Mouse (Mus musculus): ENCODE measurements around the gene Ccdc22. TPM values are rescaled to one million over a fixed set of nuclear protein-coding genes. Genes with fewer than 3 reads are reported as not detected.

Gene Ccdc22
- polyA plus RNA-seq (2014; fragmentation: Illumina TruSeq; extraction: RNeasy Lipid Tissue Mini Kit (QIAGEN cat#74804)): 1.4 TPM

DNA sequence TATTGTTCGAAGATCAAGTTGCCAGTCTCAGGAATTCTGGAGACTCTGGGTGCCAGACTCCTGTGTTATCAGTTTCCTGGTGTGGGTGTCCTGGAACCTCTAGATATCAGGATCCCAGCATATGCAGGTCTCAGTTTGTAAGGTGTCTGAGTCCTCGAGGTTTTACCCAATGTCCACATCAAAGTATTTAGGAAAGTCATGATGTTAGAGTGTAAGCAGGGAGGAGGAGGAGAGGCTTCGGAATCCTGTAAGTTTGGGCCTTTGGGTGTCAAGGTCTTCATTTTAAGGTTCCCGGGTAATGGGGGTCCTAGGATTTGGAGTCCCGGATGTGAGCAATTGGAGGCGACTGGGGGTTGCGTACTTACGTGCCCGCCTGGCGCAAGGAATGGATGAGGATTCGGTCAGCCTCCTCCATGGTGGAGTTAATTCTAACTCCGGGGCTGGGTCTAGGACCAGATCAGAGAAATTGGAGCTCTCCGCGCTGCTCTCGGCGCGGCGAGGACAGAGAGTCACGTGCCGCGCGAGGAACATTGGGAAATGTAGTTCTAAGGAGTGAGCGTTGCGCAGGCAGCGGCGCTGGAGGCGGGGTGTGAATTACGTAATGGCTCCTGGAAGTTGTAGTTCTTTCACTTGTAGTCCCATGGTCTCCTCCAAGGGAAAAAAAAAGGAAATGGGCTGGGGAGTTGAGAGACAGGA is at the start of gene Ccdc22:
Gene Ccdc22, minus strand, starts transcription at position 639 of the 696 bp plus-strand sequence.

DNA sequence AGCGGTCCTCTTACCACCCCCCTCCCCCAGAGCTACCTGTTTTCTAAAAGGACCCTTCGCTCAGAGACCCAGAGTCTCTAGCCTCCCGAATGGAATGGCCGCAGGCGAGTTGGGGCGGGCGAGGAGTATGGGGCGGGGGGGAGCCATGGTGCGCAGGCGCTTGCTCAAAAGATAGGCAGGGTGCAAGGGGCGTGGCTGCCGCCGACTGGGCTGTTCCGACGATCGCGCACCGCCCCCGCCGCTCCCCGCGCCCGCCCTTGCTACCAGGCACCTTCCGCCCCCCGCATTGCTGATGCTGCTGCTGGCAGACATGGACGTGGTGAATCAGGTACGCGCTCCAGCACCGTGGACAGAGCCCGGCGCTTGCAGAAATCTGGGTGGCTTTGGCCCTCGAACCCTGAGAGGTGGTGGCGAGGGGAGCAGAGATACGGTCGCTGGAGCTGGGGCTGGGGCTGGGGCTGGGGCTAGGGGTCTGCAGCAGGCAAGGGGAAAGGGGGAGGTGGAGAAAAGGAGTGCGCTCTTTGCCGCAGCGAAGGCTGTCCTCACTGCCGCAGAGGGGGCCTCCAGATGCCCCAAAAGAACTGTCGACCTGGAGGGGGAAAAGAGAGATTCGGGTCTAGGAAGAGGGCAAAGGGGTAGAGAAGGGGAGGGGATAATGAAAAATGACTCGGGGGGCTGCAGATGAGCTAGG is 33.2 kb upstream of the Ccdc22 start, which contains the start of gene Syp:
Gene Syp, plus strand, starts transcription at position 71 of the 691 bp plus-strand sequence.

DNA sequence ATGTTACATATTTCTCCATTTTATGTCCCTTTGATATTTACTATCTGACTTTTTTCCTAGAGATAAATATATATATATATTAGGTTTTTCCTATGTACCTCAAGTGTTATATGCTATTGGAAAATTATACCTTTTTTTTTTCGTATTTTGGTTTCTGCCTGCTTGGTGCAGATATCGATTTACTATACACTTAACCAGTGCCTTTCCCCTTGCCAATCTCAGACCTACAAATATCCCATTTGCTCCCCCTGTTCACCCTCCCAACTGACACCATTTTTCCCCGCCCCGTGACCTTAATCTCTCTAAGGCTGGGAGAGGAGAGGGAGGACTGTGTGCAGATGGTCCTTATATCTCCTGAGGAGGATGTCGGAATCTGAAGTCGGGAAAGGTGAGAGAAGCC is 1.5 kb upstream of the Ccdc22 start, which contains the start of gene Cacna1f:
Gene Cacna1f, plus strand, starts transcription at position 301 of the 400 bp plus-strand sequence.

DNA sequence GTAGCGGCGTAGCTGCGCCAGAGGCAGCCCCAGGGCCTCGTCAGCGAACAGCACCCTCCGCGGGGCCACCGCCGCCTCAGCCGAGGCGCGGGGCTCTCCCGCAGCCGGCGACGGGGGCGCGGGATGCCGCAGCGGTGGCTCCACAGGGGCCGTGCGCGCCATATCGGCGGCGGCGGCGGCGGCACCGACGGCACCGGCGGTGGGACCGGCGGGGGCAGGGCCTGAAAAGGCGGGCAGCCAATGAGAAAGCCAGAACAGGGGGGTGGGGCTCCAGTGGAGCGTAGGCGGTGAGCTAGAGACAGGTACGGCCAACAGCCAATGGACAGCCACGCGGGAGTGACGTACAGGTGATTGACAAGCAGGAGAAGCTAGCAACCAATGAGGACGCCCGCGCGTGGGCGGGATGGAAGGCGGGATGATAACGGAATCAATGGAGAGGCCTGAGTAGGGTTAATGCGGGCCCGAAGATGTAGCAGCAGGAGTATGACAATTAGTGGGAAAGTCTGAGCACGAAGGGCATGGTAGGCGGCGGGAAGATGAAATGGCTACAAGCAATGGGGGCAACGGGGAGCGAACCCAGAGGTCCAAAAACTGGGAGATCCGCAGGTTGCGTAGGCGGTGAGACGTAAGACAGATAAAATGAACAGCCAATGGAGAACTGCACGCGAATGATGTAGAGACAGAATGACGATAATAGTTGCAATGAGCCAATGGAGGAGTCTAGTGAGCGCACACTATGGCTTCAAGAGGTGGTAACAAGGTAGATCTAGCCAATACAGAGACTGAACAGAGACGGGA is 31.0 kb downstream of the Ccdc22 start, which contains the start of gene Ppp1r3f:
Gene Ppp1r3f, minus strand, starts transcription at position 197 of the 798 bp plus-strand sequence.

DNA sequence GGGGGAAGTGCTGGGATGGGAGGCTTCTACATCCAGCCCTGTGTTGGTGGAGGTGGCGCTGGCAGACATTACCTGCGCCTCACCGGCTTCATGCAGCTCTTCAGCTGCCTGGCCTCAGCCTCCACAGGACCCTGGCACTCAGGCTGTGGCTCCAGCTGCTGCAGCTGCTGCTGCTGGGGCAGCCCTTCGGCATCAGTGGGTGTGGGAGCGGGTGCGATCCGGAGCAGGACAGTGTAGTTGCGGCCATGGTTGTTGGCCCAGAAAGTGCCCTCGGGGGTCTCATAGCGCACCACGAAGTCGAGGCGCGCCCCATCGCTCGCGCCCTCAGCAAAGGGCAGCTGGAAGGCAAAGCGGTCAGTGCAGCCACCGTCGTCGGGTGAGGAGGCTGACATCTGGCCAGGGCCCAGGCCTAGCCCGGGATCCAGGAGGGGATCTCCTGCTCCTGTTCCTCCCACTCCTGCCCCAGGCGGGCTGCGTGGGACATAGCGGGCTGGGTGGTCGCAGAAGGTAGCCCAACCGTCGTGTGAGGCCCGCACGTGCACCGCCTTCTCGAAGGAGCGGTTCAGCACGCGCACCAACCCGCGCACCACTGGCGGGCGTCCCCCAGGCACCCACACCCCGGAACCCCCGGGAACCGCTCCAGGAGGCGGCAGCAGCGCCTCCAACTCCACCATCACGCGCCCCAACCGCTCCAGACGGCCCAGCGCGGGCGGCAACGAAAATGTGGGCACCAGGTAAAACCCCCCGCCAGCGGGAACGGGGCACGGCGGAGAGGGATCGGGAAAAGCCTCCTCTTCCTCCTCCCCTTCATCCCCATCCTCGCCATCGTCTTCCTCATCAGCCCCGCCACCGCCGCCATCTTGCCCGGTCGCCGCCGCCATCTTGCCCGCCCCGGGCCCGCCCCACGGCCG is 31.9 kb downstream of the Ccdc22 start, which contains the start of gene Foxp3:
Gene Foxp3, plus strand, starts transcription at position 469 of the 911 bp plus-strand sequence.

Other genes starting within 250 kb of the Ccdc22 start
- gene Usp27x, start 229.7 kb downstream of the Ccdc22 start, polyA plus RNA-seq (2014; fragmentation: Illumina TruSeq; extraction: RNeasy Lipid Tissue Mini Kit (QIAGEN cat#74804)): 10.9 TPM
- gene Foxp3, start 31.9 kb downstream of the Ccdc22 start, polyA plus RNA-seq (2014; fragmentation: Illumina TruSeq; extraction: RNeasy Lipid Tissue Mini Kit (QIAGEN cat#74804)): not detected
- 0.94 TPM for gene Ppp1r3f, start 31.2 kb downstream of the Ccdc22 start, polyA plus RNA-seq (2014; fragmentation: Illumina TruSeq; extraction: RNeasy Lipid Tissue Mini Kit (QIAGEN cat#74804))
- gene Cacna1f, start 1.6 kb upstream of the Ccdc22 start, polyA plus RNA-seq (2014; fragmentation: Illumina TruSeq; extraction: RNeasy Lipid Tissue Mini Kit (QIAGEN cat#74804)): not detected
- 1.1 TPM for gene Syp, start 33.0 kb upstream of the Ccdc22 start, polyA plus RNA-seq (2014; fragmentation: Illumina TruSeq; extraction: RNeasy Lipid Tissue Mini Kit (QIAGEN cat#74804))
- 5.1 TPM for gene Prickle3, start 51.7 kb upstream of the Ccdc22 start, polyA plus RNA-seq (2014; fragmentation: Illumina TruSeq; extraction: RNeasy Lipid Tissue Mini Kit (QIAGEN cat#74804))
- gene Plp2, start 65.9 kb upstream of the Ccdc22 start, polyA plus RNA-seq (2014; fragmentation: Illumina TruSeq; extraction: RNeasy Lipid Tissue Mini Kit (QIAGEN cat#74804)): 62.5 TPM
- 0.43 TPM for gene Magix, start 75.7 kb upstream of the Ccdc22 start, polyA plus RNA-seq (2014; fragmentation: Illumina TruSeq; extraction: RNeasy Lipid Tissue Mini Kit (QIAGEN cat#74804))
- gene Gpkow, start 91.6 kb upstream of the Ccdc22 start, polyA plus RNA-seq (2014; fragmentation: Illumina TruSeq; extraction: RNeasy Lipid Tissue Mini Kit (QIAGEN cat#74804)): 77.7 TPM
- 4.6 TPM for gene Wdr45, start 108.8 kb upstream of the Ccdc22 start, polyA plus RNA-seq (2014; fragmentation: Illumina TruSeq; extraction: RNeasy Lipid Tissue Mini Kit (QIAGEN cat#74804))
- not detected for gene Gm45208, start 116.7 kb upstream of the Ccdc22 start, polyA plus RNA-seq (2014; fragmentation: Illumina TruSeq; extraction: RNeasy Lipid Tissue Mini Kit (QIAGEN cat#74804))
- 17.5 TPM for gene Praf2, start 122.9 kb upstream of the Ccdc22 start, polyA plus RNA-seq (2014; fragmentation: Illumina TruSeq; extraction: RNeasy Lipid Tissue Mini Kit (QIAGEN cat#74804))
- 1.6 TPM for gene Ccdc120, start 145.4 kb upstream of the Ccdc22 start, polyA plus RNA-seq (2014; fragmentation: Illumina TruSeq; extraction: RNeasy Lipid Tissue Mini Kit (QIAGEN cat#74804))
- 9.8 TPM for gene Tfe3, start 157.0 kb upstream of the Ccdc22 start, polyA plus RNA-seq (2014; fragmentation: Illumina TruSeq; extraction: RNeasy Lipid Tissue Mini Kit (QIAGEN cat#74804))
- gene Gripap1, start 184.2 kb upstream of the Ccdc22 start, polyA plus RNA-seq (2014; fragmentation: Illumina TruSeq; extraction: RNeasy Lipid Tissue Mini Kit (QIAGEN cat#74804)): 12.8 TPM
- gene Kcnd1, start 216.8 kb upstream of the Ccdc22 start, polyA plus RNA-seq (2014; fragmentation: Illumina TruSeq; extraction: RNeasy Lipid Tissue Mini Kit (QIAGEN cat#74804)): 0.74 TPM
- gene Otud5, start 235.8 kb upstream of the Ccdc22 start, polyA plus RNA-seq (2014; fragmentation: Illumina TruSeq; extraction: RNeasy Lipid Tissue Mini Kit (QIAGEN cat#74804)): 41.7 TPM